Mouse (Mus musculus): ENCODE results near the gene Hnrnpa2b1. TPM values are rescaled to one million over a fixed set of nuclear protein-coding genes. Genes with fewer than 3 reads are reported as not detected.

The Hnrnpa2b1 gene
- total RNA-seq, 2 experiments from 2014 or later, result 301 to 314 TPM

- DNase-seq, result peak; percentile 81
These were observed 851 bp upstream of the Hnrnpa2b1 start, which contains the start of gene Cbx3 for GRCm38 (mm10) chr6:51470311-51471178. Gene Cbx3 (plus strand): TSS chr6:51470360.

DNA sequence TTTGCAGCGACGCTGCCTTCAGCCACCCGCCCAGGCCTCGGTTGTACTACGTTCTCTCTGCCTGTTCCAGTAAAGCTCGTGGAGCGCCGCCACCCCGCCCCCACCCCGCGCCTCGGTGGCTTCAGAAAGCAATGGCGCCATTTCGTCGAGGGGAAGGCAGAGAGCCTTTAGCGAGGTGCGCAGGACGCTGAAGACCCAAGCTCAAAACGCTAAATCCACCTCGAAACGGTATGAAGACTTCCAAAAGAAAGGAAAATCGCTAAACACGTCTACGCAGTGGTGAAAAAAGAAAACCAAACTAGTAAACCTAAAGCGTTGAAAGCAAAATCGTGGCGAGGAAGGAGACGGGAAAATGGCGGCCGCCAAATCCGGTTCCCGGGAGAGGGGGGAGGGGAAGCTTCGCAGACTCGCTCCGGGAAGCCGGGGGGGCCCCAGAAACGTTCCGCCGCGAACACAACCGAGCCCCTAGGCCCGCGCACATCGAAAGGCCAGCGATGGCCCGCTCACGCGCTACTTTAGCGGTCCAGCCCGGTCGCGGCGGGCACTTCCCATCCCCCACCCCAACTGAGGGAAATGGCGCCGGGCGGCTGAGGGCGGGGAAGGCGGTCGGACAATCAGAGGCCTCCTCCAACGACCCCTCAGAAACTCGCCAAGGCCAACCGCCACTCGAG is 668 bp downstream of the Hnrnpa2b1 start:
- DNase-seq, result peak; percentile 74

DNA sequence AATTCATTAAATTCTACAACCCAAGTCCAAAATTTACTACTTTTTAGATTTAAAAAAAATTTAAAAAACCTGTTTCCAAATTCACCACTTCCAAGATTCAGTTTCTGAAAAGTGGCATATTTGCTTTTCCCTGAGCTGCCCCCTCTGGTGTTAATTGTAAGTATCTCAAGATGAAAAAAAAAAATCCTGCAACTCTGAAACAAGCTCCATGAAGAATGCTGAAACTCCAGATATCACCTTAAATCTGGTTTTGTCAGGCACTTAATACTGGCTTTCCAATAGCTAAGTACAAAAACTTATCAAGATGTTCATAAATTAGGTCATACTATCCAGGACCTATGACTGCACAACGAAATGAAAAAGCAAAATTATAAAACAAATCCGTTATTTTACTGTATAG is 2.0 kb downstream of the Hnrnpa2b1 start:
- DNase-seq, result no peak

- no peak for DNase-seq
These were observed 9.3 kb downstream of the Hnrnpa2b1 start for GRCm38 (mm10) chr6:51460363-51460762.

- DNase-seq, result no peak
These were observed 9.7 kb downstream of the Hnrnpa2b1 start for GRCm38 (mm10) chr6:51460021-51460360.

GRCm38 (mm10) chr6:51459313-51460020 is 10.2 kb downstream of the Hnrnpa2b1 start:
- DNase-seq, result no peak

- DNase-seq, result no peak
These were observed 10.8 kb downstream of the Hnrnpa2b1 start for GRCm38 (mm10) chr6:51458925-51459312.

- DNase-seq, result no peak
These were observed 11.8 kb downstream of the Hnrnpa2b1 start for GRCm38 (mm10) chr6:51457770-51458387.

DNA sequence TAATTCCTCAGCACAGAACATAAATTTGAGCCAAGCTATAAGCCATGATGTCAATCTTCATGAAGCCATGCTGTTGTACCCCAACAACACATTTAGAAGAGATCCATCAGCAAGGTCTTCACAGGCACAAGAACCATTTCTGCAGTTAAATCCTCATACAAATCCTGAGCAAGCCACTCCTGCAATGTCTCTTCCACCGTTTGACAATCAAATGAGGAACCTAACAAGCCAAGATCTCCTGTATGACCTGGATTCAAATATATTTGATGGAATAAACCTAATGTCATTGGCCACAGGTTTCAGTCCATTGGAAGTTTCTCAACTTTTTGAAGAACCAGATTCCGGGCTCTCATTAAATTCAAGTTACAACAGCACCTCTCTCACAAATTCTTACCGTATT is 12.4 kb downstream of the Hnrnpa2b1 start:
- no peak for DNase-seq

DNA sequence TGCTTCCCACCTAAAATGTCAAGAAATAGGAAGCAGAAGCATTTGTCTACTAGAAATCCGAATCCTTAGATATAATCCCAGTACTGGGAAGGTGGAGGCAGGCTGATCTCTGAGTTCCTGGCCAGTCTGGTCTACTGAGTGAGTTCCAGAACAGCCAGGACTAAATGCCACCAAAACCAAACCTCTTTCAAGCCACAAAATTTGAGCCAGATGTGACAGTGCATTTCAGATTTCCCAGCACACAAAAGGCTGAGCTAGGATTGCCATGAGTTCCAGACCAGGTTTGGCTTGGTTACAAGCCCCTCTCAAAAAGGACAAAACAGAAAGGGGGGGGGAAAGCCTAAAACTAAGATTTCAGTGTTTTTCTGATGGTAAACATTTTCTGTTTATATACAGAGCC is 13.5 kb downstream of the Hnrnpa2b1 start:
- no peak for DNase-seq

- no peak for DNase-seq
These were observed 14.7 kb downstream of the Hnrnpa2b1 start for GRCm38 (mm10) chr6:51454949-51455348.

- DNase-seq, result no peak
These were observed 16.7 kb downstream of the Hnrnpa2b1 start for GRCm38 (mm10) chr6:51452927-51453503.

DNA sequence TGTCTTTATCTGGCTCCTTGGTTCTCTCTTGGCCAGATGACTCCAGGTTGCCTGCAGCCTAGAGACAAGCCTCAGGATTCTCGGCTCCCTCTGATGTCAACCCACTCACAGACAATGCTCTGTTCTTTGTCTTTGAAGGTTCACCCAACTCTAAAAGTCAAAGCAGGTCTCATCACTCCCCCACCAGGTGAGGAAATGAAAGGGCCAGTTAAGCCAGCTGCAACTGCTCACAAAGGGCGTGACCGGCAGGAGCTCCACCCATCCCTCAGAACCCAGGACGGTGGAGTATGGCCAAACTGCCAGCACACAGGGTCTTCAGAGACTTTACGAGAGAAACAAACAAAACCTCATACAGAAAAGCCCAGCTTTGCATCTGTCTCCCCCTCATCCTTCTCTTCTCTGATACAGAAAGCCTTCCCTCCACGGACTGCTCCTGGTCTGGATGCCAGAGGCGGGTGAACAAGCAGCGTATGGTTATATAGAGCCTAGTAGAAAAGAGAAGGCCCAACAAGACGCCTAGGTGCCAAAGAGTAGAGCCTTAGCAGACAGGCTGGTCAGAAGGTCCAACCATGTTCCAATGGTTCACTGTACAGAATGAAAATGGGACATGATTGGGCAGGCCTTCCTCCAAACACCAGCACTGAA is 27.4 kb downstream of the Hnrnpa2b1 start:
- no peak for DNase-seq

- no peak for DNase-seq
These were observed 30.8 kb downstream of the Hnrnpa2b1 start for GRCm38 (mm10) chr6:51438826-51439330.

DNA sequence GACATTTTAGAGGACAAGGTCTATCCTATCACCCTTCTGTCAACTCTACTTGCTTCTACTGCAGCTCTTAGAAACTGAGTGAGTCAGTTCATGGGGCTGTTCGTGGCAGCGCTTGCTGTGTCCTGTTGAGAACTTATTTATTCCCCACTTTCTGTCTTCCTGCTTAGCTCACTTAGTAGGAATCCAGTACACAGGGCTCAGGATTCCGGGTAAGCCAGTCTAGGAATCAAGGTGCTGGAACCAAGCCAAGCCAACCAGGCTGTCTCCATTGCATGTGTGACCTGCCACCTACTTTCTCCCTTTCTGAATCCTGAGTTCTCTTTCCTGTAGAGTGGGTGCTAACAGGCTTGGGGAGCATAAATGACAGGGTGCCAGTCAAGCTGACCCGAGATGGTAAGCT is 32.0 kb downstream of the Hnrnpa2b1 start:
- no peak for DNase-seq

- no peak for DNase-seq
These were observed 35.4 kb downstream of the Hnrnpa2b1 start for GRCm38 (mm10) chr6:51434270-51434669.

GRCm38 (mm10) chr6:51432535-51433397 is 36.9 kb downstream of the Hnrnpa2b1 start, which contains the start of gene Nfe2l3:
Gene Nfe2l3 (plus strand): TSS chr6:51432670.
- DNase-seq, result peak; percentile 53

- DNase-seq, result no peak
These were observed 45.2 kb downstream of the Hnrnpa2b1 start for GRCm38 (mm10) chr6:51424537-51424936.

DNA sequence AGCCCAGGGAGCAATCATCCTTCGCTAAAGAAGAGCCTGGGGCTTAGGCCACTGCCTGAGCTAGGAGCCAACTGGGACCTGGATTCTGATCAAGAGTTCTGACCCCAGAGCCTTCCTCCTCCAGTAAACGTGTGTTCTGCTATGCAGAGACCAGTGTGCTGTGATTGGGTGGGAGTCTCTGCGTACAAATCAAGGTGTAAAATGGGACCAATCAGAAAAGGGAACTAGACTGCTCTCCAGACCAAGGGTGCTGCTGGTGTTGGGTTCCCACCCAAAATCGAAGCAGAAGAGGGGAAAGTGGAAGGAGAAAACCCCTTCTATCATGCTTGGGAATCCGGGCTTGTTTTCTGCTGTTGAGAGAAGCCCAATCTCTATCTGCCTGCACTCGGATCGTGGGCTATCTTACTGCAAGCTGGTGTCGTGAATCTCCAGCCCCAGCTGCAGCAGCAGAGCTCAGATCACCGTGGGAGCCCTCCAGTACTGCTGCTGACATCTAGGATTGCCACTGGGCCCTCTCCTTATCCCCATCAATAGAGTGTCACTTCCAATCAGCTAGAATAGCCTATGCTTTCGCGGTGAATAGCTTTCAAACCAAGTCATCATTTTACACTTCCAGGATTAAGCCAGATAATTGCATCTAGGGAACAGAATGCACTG is 46.1 kb downstream of the Hnrnpa2b1 start:
- DNase-seq, result no peak

All from gastrocnemius, postnatal 25 days (tissue).